Mouse (Mus musculus): ENCODE measurements around the gene Fgf11.

GRCm38 (mm10) chr11:69799394-69800137, 2.1 kb downstream of the Fgf11 start:
- TF ChIP-seq CTCF (conservative IDR thresholded peaks at IDR 0.05; ENCODE audit: low read length) (no peak), POU5F1 (IDR thresholded peaks at IDR 0.05; ENCODE audit: borderline replicate concordance, low read length) (no peak), NANOG (IDR thresholded peaks at IDR 0.05; ENCODE audit: borderline replicate concordance, low read length) (no peak)

Data from E14TG2a.4 (cell line).